Mouse (Mus musculus): ENCODE measurements around the gene Sbp. TPM values are rescaled to one million over a fixed set of nuclear protein-coding genes. Genes with fewer than 3 reads are reported as not detected.
A peak's percentile ranks its signal among the peaks of the same experiment; 100 is the strongest.
"Not testable (repeated sequence)": the region's sequence is repeated elsewhere in the genome, so short reads cannot be mapped to it uniquely, and the experiment has no call there.

The Sbp gene
- polyA plus RNA-seq, 1 experiment = not detected

DNA sequence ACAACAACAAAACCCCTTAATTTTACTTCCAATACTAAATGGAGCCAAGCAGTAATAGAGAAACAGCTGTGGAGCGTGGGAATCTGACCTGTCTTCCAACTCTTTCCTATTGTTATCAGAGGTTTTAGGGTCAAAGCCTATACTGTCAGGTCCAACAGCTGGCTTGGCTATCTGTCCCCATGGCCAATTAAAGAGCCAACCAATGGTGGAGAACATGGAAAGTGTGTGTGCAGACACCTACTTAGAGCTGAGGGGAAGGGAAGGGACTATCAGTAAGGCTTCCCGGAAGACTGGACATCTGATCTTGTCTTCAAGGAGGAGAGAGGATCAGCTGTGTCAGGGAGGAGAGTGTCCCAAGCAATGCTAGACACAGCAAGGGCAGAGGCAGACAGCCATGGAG, 7.6 kb downstream of the Sbp start:
- TF ChIP-seq POLR2A (IDR thresholded peaks at IDR 0.05; ENCODE audit: insufficient read depth, low read length) (no peak), CTCF (IDR thresholded peaks at IDR 0.05; ENCODE audit: low read depth, low read length) (no peak), EP300 (IDR thresholded peaks at IDR 0.05; ENCODE audit: insufficient read depth, low read depth, low read length) (no peak)
- H3K36me3 ChIP-seq (ENCODE audit: control insufficient read depth, insufficient read depth, low read length, poor library complexity, severe bottlenecking) = no peaks in the 10 kb centered on the region
- H3K9ac ChIP-seq (ENCODE audit: low read depth, poor library complexity, severe bottlenecking) = no peak overlapping the region
- H3K9me3 ChIP-seq (replicated peaks; ENCODE audit: control insufficient read depth, insufficient read depth, low read length, poor library complexity, severe bottlenecking) = no peaks in the 10 kb centered on the region
- no peak overlapping the region for H3K27ac ChIP-seq (ENCODE audit: insufficient read depth, low read length)
- H3K4me1 ChIP-seq (ENCODE audit: control insufficient read depth, insufficient read depth, low read length) = no peaks in the 10 kb centered on the region
- H3K27me3 ChIP-seq (ENCODE audit: control insufficient read depth, insufficient read depth, low read length, poor library complexity, severe bottlenecking) = no peaks in the 10 kb centered on the region
- H3K4me3 ChIP-seq (ENCODE audit: low read depth, low read length) = no peak overlapping the region

GRCm38 (mm10) chr17:23950828-23951227, 9.4 kb downstream of the Sbp start:
- H3K9ac ChIP-seq (ENCODE audit: low read depth, poor library complexity, severe bottlenecking); H3K27me3 ChIP-seq (ENCODE audit: control insufficient read depth, insufficient read depth, low read length, poor library complexity, severe bottlenecking); H3K4me1 ChIP-seq (ENCODE audit: control insufficient read depth, insufficient read depth, low read length); H3K36me3 ChIP-seq (ENCODE audit: control insufficient read depth, insufficient read depth, low read length, poor library complexity, severe bottlenecking); H3K27ac ChIP-seq (ENCODE audit: insufficient read depth, low read length); H3K9me3 ChIP-seq (replicated peaks; ENCODE audit: control insufficient read depth, insufficient read depth, low read length, poor library complexity, severe bottlenecking); H3K4me3 ChIP-seq (ENCODE audit: low read depth, low read length): not testable (repeated sequence)

- no peak within 1 kb of the TSS for H3K4me3 ChIP-seq (ENCODE audit: low read depth, low read length)
- no peak within 1 kb of the TSS for H3K9ac ChIP-seq (ENCODE audit: low read depth, poor library complexity, severe bottlenecking)
- H3K9me3 ChIP-seq (replicated peaks; ENCODE audit: control insufficient read depth, insufficient read depth, low read length, poor library complexity, severe bottlenecking) = no peaks in the 10 kb centered on the region
- H3K27ac ChIP-seq (ENCODE audit: insufficient read depth, low read length) = no peak within 1 kb of the TSS
- TF ChIP-seq POLR2A (IDR thresholded peaks at IDR 0.05; ENCODE audit: insufficient read depth, low read length) (no peak), EP300 (IDR thresholded peaks at IDR 0.05; ENCODE audit: insufficient read depth, low read depth, low read length) (no peak), CTCF (IDR thresholded peaks at IDR 0.05; ENCODE audit: low read depth, low read length) (no peak)
- no peaks in the 10 kb centered on the region for H3K36me3 ChIP-seq (ENCODE audit: control insufficient read depth, insufficient read depth, low read length, poor library complexity, severe bottlenecking)
- H3K4me1 ChIP-seq (ENCODE audit: control insufficient read depth, insufficient read depth, low read length) = no peaks in the 10 kb centered on the region
- no peaks in the 10 kb centered on the region for H3K27me3 ChIP-seq (ENCODE audit: control insufficient read depth, insufficient read depth, low read length, poor library complexity, severe bottlenecking)
These were observed 13.7 kb downstream of the Sbp start, which contains the start of gene Sbpl for GRCm38 (mm10) chr17:23955174-23955573. TSS of gene Sbpl (minus strand) at chr17:23955274.

DNA sequence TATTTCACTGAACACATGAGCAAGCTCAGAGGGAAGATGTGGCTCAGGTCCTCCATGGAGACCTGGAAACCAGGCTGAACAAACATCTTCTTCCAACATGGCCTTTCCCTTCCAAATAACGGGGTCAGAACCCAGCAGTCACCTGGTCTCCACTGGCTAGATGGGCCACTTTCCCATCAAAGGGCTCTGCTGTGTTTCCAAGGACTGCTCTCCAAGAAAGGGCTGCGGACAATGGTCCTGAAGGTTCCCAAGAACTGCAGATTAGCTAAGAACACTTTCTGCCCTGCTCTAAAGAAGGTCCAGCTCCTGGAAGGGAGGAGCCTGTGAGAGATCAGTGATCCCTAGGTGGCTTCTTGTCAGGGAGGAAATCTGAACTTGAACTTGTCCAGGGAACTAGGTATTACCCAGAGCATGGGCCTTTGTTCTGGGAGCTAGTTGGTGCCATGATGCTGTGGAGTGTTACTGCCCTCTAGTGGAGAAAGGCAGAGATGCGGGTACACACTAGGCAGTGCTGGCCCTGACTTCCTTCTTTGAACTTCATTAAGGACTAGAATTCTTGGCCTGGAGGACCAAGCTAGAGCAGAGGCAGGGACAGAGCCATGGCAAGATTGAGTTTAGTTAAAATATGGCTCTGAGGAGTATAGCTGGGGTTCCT, 18.7 kb downstream of the Sbp start:
- TF ChIP-seq CTCF (IDR thresholded peaks at IDR 0.05; ENCODE audit: low read depth, low read length) (peak; percentile 98), EP300 (IDR thresholded peaks at IDR 0.05; ENCODE audit: insufficient read depth, low read depth, low read length) (no peak), POLR2A (IDR thresholded peaks at IDR 0.05; ENCODE audit: insufficient read depth, low read length) (no peak)
- H3K9me3 ChIP-seq (replicated peaks; ENCODE audit: control insufficient read depth, insufficient read depth, low read length, poor library complexity, severe bottlenecking) = no peaks in the 10 kb centered on the region
- no peaks in the 10 kb centered on the region for H3K36me3 ChIP-seq (ENCODE audit: control insufficient read depth, insufficient read depth, low read length, poor library complexity, severe bottlenecking)
- no peak overlapping the region for H3K9ac ChIP-seq (ENCODE audit: low read depth, poor library complexity, severe bottlenecking)
- no peak overlapping the region for H3K4me3 ChIP-seq (ENCODE audit: low read depth, low read length)
- H3K27me3 ChIP-seq (ENCODE audit: control insufficient read depth, insufficient read depth, low read length, poor library complexity, severe bottlenecking) = no peaks in the 10 kb centered on the region
- H3K4me1 ChIP-seq (ENCODE audit: control insufficient read depth, insufficient read depth, low read length) = no peaks in the 10 kb centered on the region
- no peak overlapping the region for H3K27ac ChIP-seq (ENCODE audit: insufficient read depth, low read length)

DNA sequence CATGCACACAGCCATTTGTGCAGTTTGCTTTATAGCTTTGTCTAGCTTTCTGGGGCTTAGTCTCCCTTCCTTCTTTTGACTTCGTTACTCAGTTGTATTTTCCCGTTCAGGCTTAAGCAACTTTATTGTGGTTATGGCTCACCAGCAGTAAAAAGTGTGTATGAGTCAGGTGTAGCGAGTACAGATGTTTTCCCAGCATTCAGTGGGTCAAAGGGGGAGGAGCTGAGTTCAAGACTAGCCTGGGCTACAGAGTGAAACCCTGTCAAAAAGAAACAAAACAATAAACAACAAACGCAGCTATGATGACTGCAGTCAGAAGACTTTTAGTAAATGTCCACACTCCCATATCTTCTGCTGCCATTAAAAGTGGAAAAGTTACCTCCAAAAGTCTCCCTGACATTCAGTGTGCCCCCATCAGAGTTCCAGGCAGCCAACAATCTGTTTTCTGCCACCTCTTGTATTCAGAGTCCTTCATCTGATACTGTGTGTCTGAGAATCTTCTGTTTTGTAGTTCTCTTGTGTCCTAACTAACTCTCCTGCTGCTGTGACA, 20.2 kb downstream of the Sbp start:
- no peak overlapping the region for H3K4me3 ChIP-seq (ENCODE audit: low read depth, low read length)
- H3K27ac ChIP-seq (ENCODE audit: insufficient read depth, low read length) = no peak overlapping the region
- no peak for TF ChIP-seq EP300 (IDR thresholded peaks at IDR 0.05; ENCODE audit: insufficient read depth, low read depth, low read length)
- H3K9ac ChIP-seq (ENCODE audit: low read depth, poor library complexity, severe bottlenecking) = no peak overlapping the region
- H3K4me1 ChIP-seq (ENCODE audit: control insufficient read depth, insufficient read depth, low read length) = no peaks in the 10 kb centered on the region
- no peaks in the 10 kb centered on the region for H3K9me3 ChIP-seq (replicated peaks; ENCODE audit: control insufficient read depth, insufficient read depth, low read length, poor library complexity, severe bottlenecking)
- no peaks in the 10 kb centered on the region for H3K27me3 ChIP-seq (ENCODE audit: control insufficient read depth, insufficient read depth, low read length, poor library complexity, severe bottlenecking)
- no peaks in the 10 kb centered on the region for H3K36me3 ChIP-seq (ENCODE audit: control insufficient read depth, insufficient read depth, low read length, poor library complexity, severe bottlenecking)

DNA sequence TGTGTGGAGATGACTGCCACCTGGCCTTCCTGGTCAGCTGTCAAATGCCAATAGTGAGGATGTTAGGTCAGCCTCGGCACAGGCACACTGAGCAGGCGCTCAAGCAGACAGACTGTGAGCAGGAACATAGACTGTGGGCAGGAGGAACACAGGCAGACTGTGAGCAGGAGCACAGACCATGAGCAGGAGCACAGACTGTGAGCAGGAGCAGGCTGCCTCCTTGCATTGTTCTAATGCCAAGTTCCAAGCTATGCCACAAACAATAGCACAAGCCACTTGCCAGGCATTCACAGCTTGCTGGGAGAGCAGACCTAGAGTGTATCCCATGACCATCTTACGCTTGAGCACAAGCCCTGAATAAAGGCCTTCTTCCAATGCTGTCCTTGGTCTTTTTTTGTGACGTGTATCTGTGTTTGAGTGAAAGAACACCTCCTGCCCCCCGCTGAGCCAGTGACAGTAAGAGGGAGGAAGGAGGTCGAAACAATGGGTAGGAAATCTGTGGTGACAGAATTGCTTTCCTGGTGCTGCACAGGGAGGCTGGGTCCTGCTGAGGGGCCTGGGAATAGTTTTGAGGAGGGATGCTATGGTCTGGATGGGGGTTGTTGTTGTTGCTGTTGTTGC, 24.4 kb downstream of the Sbp start:
- Histone ChIP-seq H3K4me1 (ENCODE audit: control insufficient read depth, insufficient read depth, low read length) (no peaks in the 10 kb centered on the region), H3K4me3 (ENCODE audit: low read depth, low read length) (no peak overlapping the region), H3K36me3 (ENCODE audit: control insufficient read depth, insufficient read depth, low read length, poor library complexity, severe bottlenecking) (no peaks in the 10 kb centered on the region), H3K27me3 (ENCODE audit: control insufficient read depth, insufficient read depth, low read length, poor library complexity, severe bottlenecking) (no peaks in the 10 kb centered on the region), H3K27ac (ENCODE audit: insufficient read depth, low read length) (no peak overlapping the region), H3K9me3 (replicated peaks; ENCODE audit: control insufficient read depth, insufficient read depth, low read length, poor library complexity, severe bottlenecking) (no peaks in the 10 kb centered on the region), H3K9ac (ENCODE audit: low read depth, poor library complexity, severe bottlenecking) (no peak overlapping the region)
- TF ChIP-seq CTCF (IDR thresholded peaks at IDR 0.05; ENCODE audit: low read depth, low read length) = no peak
- TF ChIP-seq POLR2A (IDR thresholded peaks at IDR 0.05; ENCODE audit: insufficient read depth, low read length) = no peak
- no peak for TF ChIP-seq EP300 (IDR thresholded peaks at IDR 0.05; ENCODE audit: insufficient read depth, low read depth, low read length)
